Mouse (Mus musculus): Measurements from ENCODE around the gene Errfi1. TPM values are rescaled to one million over a fixed set of nuclear protein-coding genes. Genes with fewer than 3 reads are reported as not detected.
"Not testable (repeated sequence)": the region's sequence is repeated elsewhere in the genome, so short reads cannot be mapped to it uniquely, and the experiment has no call there.

Errfi1 gene
- polyA plus RNA-seq, 1 experiment from 2014 or later = 32.1 TPM

DNA sequence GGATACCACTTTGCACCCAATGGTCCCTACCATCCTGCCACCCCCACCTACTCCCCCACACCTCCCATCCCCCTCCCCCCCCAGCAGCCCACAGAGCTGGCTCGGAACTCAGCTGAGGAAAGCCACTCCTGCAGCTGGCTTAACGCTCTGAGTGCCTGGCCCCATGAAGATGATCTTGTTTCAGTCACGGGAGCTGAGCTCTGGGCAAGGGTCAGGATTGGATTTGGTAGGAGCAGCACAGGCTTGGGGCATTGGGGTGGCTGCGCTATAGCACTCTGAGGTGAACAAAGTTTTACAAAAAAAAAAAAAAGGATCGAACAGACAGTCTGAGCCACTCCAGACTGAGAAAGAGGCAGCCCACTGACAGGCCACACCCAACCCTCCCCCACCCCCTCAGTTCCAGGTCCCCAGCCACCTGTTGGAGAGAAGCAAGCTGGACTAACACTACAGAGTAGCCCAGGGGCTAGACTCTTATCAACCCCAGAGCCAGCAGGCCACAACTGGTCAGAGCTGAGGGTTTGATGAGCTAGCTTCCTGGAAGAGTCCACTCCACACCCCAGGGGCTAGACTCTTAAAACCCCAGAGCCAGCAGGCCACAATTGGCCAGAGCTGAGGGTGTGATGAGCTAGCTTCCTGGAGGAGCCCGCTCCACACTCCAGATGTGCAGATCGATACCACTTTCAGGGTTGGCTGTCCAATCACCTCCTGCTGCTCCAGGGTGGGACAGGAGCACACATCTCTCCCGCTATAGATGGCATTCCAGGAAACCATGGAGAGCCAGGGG lies 41.2 kb downstream of the Errfi1 start:
- Histone ChIP-seq H3K4me3 (no peak overlapping the region), H3K27ac (no peak overlapping the region), H3K4me1 (replicated peaks) (peaks cover 11% of the 10 kb centered on the region), H3K27me3 (ENCODE audit: insufficient read depth, poor library complexity, severe bottlenecking) (no peaks in the 10 kb centered on the region), H3K36me3 (peaks cover 44% of the 10 kb centered on the region), H3K9me3 (no peaks in the 10 kb centered on the region)
- no peak for DNase-seq (ENCODE audit: low spot score)
- 75% methylated on average over 8 of the region's 8 CpGs for WGBS

GRCm38 (mm10) chr4:150896896-150897624 lies 43.3 kb downstream of the Errfi1 start:
- no peaks in the 10 kb centered on the region for H3K9me3 ChIP-seq
- peaks cover 4% of the 10 kb centered on the region for H3K4me1 ChIP-seq (replicated peaks)
- no peak overlapping the region for H3K4me3 ChIP-seq
- no peak for DNase-seq (ENCODE audit: low spot score)
- no peaks in the 10 kb centered on the region for H3K27me3 ChIP-seq (ENCODE audit: insufficient read depth, poor library complexity, severe bottlenecking)
- H3K36me3 ChIP-seq = peaks cover 66% of the 10 kb centered on the region
- WGBS = 94% methylated on average over 26 of the region's 26 CpGs
- 0 out of 2 replicates have a peak overlapping the region, but pooled peaks have one; percentile 29 for H3K27ac ChIP-seq

GRCm38 (mm10) chr4:150898716-150899365 lies 45.1 kb downstream of the Errfi1 start:
- H3K4me3 ChIP-seq = no peak overlapping the region
- WGBS = 61% methylated on average over 13 of the region's 13 CpGs
- DNase-seq (ENCODE audit: low spot score) = peak; percentile 74
- H3K27ac ChIP-seq = no peak overlapping the region
- no peaks in the 10 kb centered on the region for H3K9me3 ChIP-seq
- peaks cover 4% of the 10 kb centered on the region for H3K4me1 ChIP-seq (replicated peaks)
- H3K36me3 ChIP-seq = peaks cover 84% of the 10 kb centered on the region
- no peaks in the 10 kb centered on the region for H3K27me3 ChIP-seq (ENCODE audit: insufficient read depth, poor library complexity, severe bottlenecking)

DNA sequence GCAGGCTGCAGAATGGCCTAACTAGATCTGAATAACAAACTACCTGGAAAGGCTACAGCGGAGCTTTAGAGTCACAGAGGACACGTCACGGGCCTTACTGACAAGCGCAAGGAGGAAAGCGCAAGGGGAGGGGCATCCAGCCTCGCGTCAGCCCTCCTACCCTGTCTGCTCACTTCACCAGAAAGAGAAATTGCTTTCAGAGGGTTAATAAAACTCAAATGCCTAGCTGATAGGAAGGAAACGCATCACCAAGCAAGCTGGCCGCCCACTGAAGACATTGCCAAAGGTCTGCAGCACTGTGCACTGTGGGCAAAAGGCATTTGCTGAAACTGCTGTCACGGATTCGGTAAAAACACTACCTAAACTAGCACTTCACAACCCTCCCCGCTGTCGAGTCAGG lies 46.8 kb downstream of the Errfi1 start:
- H3K27ac ChIP-seq = no peak overlapping the region
- H3K36me3 ChIP-seq = peaks cover 96% of the 10 kb centered on the region
- 93% methylated on average over 13 of the region's 13 CpGs for WGBS
- no peaks in the 10 kb centered on the region; the same call in 1 of the 2 replicates for H3K4me1 ChIP-seq (replicated peaks)
- H3K27me3 ChIP-seq (ENCODE audit: insufficient read depth, poor library complexity, severe bottlenecking) = no peaks in the 10 kb centered on the region
- no peak overlapping the region for H3K4me3 ChIP-seq
- H3K9me3 ChIP-seq = no peaks in the 10 kb centered on the region
- DNase-seq (ENCODE audit: low spot score) = no peak

GRCm38 (mm10) chr4:150901651-150902050 lies 47.9 kb downstream of the Errfi1 start:
- H3K9me3 ChIP-seq = no peaks in the 10 kb centered on the region
- H3K27ac ChIP-seq = no peak overlapping the region
- DNase-seq (ENCODE audit: low spot score) = peak; percentile 79
- H3K4me3 ChIP-seq = no peak overlapping the region
- peaks cover 94% of the 10 kb centered on the region for H3K36me3 ChIP-seq
- H3K27me3 ChIP-seq (ENCODE audit: insufficient read depth, poor library complexity, severe bottlenecking) = no peaks in the 10 kb centered on the region
- 62% methylated on average over 9 of the region's 9 CpGs for WGBS
- no peaks in the 10 kb centered on the region for H3K4me1 ChIP-seq (replicated peaks)

GRCm38 (mm10) chr4:150902062-150902461 lies 48.3 kb downstream of the Errfi1 start:
- peaks cover 94% of the 10 kb centered on the region for H3K36me3 ChIP-seq
- DNase-seq (ENCODE audit: low spot score) = no peak
- H3K4me3 ChIP-seq = no peak overlapping the region
- WGBS = 92% methylated on average over 12 of the region's 12 CpGs
- H3K4me1 ChIP-seq (replicated peaks) = no peaks in the 10 kb centered on the region
- H3K9me3 ChIP-seq = no peaks in the 10 kb centered on the region
- no peaks in the 10 kb centered on the region for H3K27me3 ChIP-seq (ENCODE audit: insufficient read depth, poor library complexity, severe bottlenecking)
- no peak overlapping the region for H3K27ac ChIP-seq

GRCm38 (mm10) chr4:150903091-150903742 lies 49.5 kb downstream of the Errfi1 start:
- H3K27me3 ChIP-seq (ENCODE audit: insufficient read depth, poor library complexity, severe bottlenecking) = no peaks in the 10 kb centered on the region
- H3K4me1 ChIP-seq (replicated peaks) = peaks cover 5% of the 10 kb centered on the region; the same call in 1 of the 2 replicates
- no peaks in the 10 kb centered on the region for H3K9me3 ChIP-seq
- no peak overlapping the region for H3K27ac ChIP-seq
- no peak overlapping the region for H3K4me3 ChIP-seq
- H3K36me3 ChIP-seq = peaks cover 92% of the 10 kb centered on the region
- WGBS = 96% methylated on average over 14 of the region's 14 CpGs
- DNase-seq (ENCODE audit: low spot score) = no peak

DNA sequence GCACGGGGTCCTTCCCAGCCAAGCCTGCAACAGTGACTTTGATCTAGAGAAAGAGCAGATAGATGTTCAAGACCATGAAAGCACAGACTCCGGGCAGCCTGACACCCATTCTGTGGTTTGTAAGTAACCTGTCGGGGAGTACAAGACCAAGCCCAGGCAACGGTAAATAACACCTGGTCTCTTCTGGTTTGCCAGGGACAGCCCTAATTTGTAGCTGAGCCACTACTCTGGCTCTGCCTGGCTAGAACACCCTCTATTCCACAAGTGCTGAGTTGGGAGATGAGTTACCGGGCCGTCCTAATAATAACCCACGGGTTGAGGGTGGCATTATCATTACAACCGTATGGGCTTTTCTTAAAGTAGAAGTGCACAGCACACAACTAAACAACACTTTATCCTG lies 53.4 kb downstream of the Errfi1 start:
- Histone ChIP-seq H3K4me1 (replicated peaks) (peaks cover 22% of the 10 kb centered on the region), H3K36me3 (peaks cover 53% of the 10 kb centered on the region), H3K9me3 (no peaks in the 10 kb centered on the region), H3K4me3 (no peak overlapping the region), H3K27ac (no peak overlapping the region), H3K27me3 (ENCODE audit: insufficient read depth, poor library complexity, severe bottlenecking) (no peaks in the 10 kb centered on the region)
- DNase-seq (ENCODE audit: low spot score) = no peak
- WGBS = 97% methylated on average over 8 of the region's 8 CpGs

- not testable (repeated sequence) for DNase-seq (ENCODE audit: low spot score); H3K27me3 ChIP-seq (ENCODE audit: insufficient read depth, poor library complexity, severe bottlenecking); H3K9me3 ChIP-seq; H3K27ac ChIP-seq
- Histone ChIP-seq H3K4me3 (peak overlapping the region; percentile 88), H3K4me1 (replicated peaks) (peaks cover 31% of the 10 kb centered on the region), H3K36me3 (peaks cover 39% of the 10 kb centered on the region)
- WGBS = 83% methylated on average over 5 of the region's 5 CpGs
Observed at GRCm38 (mm10) chr4:150908512-150908911, 54.8 kb downstream of the Errfi1 start.

- Histone ChIP-seq H3K36me3 (peaks cover 31% of the 10 kb centered on the region), H3K4me3 (peak overlapping the region; percentile 88), H3K9me3 (no peaks in the 10 kb centered on the region), H3K27ac (peak overlapping the region; percentile 93), H3K27me3 (ENCODE audit: insufficient read depth, poor library complexity, severe bottlenecking) (no peaks in the 10 kb centered on the region), H3K4me1 (replicated peaks) (peaks cover 34% of the 10 kb centered on the region)
- peak; percentile 100 for DNase-seq (ENCODE audit: low spot score)
- under 1% methylated on average over 56 of the region's 56 CpGs for WGBS
Observed at GRCm38 (mm10) chr4:150909451-150910156, 55.9 kb downstream of the Errfi1 start.

DNA sequence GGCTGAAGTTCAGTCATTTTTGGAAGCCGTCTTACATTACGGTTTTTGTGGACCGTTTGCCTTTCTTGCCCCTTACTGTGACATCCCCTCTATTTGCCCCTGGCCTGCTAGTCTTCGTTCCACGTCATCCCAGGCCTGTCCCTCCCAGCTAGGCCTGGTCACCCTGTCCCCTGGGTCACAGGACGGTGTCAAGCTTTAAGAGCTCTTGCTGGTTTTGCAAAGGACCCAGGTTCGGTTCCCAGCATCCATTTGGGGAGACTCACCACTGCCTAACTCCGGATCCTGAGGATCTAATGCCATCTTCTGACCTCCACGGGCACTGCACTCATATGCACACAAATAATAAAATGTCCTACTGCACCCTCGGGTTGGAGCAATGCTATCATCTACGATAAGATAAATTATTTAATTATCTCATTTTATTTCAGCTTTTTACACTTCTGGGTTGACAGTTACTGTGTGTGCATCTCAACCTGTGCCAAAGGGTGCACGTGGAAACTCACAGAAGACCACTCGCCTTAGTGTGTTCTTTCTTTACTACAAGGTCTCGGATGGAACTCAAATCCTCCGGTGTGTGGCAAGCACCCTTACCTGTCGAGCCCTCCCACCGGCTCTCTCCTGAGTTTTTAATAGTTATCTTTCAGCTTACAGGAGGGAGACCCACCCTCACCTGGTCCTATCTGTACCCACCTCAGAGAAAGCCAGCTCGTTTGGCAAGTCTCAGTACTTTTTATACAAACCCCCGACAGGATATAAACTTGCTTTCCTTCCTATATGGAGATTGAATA lies 56.6 kb downstream of the Errfi1 start:
- H3K9me3 ChIP-seq = no peaks in the 10 kb centered on the region
- WGBS = 85% methylated on average over 19 of the region's 19 CpGs
- H3K27ac ChIP-seq = peak overlapping the region; percentile 93
- no peak for DNase-seq (ENCODE audit: low spot score)
- peaks cover 40% of the 10 kb centered on the region for H3K4me1 ChIP-seq (replicated peaks)
- peak overlapping the region; percentile 88 for H3K4me3 ChIP-seq
- H3K36me3 ChIP-seq = peaks cover 25% of the 10 kb centered on the region
- no peaks in the 10 kb centered on the region for H3K27me3 ChIP-seq (ENCODE audit: insufficient read depth, poor library complexity, severe bottlenecking)
